Mouse (Mus musculus) MEL-GATA-1-ER (cell line): ENCODE data around the gene Zfp691.

Experiments
- DNase-seq: peaks from one replicate; pipeline ENCODE4 v3.0.0-alpha.2; 2012; ENCODE audit warnings: low read depth; ENCODE audit errors: extremely low read depth

Zfp691 gene

GRCm38 (mm10) chr4:119172919-119173650 is 910 bp downstream of the Zfp691 start:
- DNase-seq: no peak

GRCm38 (mm10) chr4:119167663-119168062 is 6.3 kb downstream of the Zfp691 start:
- peak; percentile 81 for DNase-seq

GRCm38 (mm10) chr4:119167068-119167467 is 6.9 kb downstream of the Zfp691 start:
- DNase-seq: no peak

GRCm38 (mm10) chr4:119165916-119166315 is 8.1 kb downstream of the Zfp691 start:
- peak; percentile 71 for DNase-seq

GRCm38 (mm10) chr4:119162990-119163389 is 11.0 kb downstream of the Zfp691 start:
- peak; percentile 39 for DNase-seq

- DNase-seq: no peak
These were observed 12.6 kb downstream of the Zfp691 start for GRCm38 (mm10) chr4:119161358-119161757.

GRCm38 (mm10) chr4:119157891-119158290 is 16.1 kb downstream of the Zfp691 start:
- no peak for DNase-seq

- DNase-seq: peak; percentile 49
These were observed 16.8 kb downstream of the Zfp691 start for GRCm38 (mm10) chr4:119157186-119157585.

- no peak for DNase-seq
These were observed 25.3 kb downstream of the Zfp691 start for GRCm38 (mm10) chr4:119148741-119149140.

- DNase-seq: no peak
These were observed 26.6 kb downstream of the Zfp691 start for GRCm38 (mm10) chr4:119147347-119147746.

GRCm38 (mm10) chr4:119146816-119147215 is 27.2 kb downstream of the Zfp691 start:
- DNase-seq: no peak

- DNase-seq: peak; percentile 69
These were observed 31.6 kb downstream of the Zfp691 start for GRCm38 (mm10) chr4:119142230-119142871.

- no peak for DNase-seq
These were observed 32.8 kb downstream of the Zfp691 start for GRCm38 (mm10) chr4:119141191-119141590.

GRCm38 (mm10) chr4:119140126-119140525 is 33.9 kb downstream of the Zfp691 start:
- no peak for DNase-seq

- no peak for DNase-seq
These were observed 35.2 kb downstream of the Zfp691 start for GRCm38 (mm10) chr4:119138776-119139175.

- DNase-seq: no peak
These were observed 35.8 kb downstream of the Zfp691 start for GRCm38 (mm10) chr4:119138171-119138570.

- DNase-seq: no peak
These were observed 36.7 kb downstream of the Zfp691 start for GRCm38 (mm10) chr4:119137313-119137712.

- DNase-seq: no peak
These were observed 40.1 kb downstream of the Zfp691 start for GRCm38 (mm10) chr4:119133860-119134259.

GRCm38 (mm10) chr4:119133306-119133705 is 40.7 kb downstream of the Zfp691 start:
- no peak for DNase-seq

- DNase-seq: no peak
These were observed 42.6 kb downstream of the Zfp691 start for GRCm38 (mm10) chr4:119131189-119131910.

- DNase-seq: no peak
These were observed 44.9 kb downstream of the Zfp691 start for GRCm38 (mm10) chr4:119129096-119129495.

- DNase-seq: peak; percentile 41
These were observed 45.4 kb downstream of the Zfp691 start for GRCm38 (mm10) chr4:119128547-119128946.
